ENCODE assay signal across 12 mouse cellular contexts in the genomic region with DNA sequence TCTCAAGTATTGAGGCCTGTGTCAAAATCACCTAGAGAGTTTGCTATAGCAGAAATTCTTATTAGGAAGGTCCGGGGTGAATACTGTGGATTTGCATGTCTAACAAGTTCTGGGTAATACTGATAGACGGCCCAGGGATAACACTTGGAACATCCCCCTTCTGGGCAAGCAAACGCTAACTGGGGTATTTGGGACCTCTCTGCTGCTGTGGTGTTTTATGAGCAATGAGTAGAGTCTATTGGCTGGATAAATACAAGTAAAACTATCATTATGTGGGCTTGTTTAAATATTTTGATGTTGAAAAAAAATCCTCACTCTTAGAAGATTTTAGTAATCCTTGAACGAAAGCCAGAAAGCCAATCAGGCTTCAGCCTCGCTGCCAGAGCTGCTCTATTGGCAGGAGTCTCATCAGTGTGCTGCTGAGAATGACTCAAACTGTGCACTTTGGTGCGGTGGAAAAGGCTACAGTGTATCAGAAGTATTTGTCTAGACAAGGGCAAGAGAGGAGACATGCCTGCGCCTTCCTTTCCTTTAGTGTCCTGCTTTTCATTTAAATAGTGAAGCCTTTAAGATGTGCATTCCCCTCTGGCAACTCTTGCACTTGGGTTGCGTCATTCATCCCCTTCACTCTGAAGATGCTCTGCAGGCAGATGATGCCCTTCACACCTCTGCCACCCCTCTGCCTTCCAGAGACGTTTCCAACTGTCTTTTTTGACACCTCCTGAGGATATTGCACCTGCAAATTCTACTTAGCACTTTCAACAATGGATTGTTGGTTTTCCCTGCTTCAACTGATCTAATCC.
DNase-seq lines count a peak whose midpoint lies in the region; ATAC-seq and TF ChIP-seq lines count a peak whose summit lies in the region.
"Had no signal": no experiment of that assay in that cellular context is flagged by ENCODE, and none has a peak within 500 bp of the region (broad histone marks: within the 10 kb centered on the region; RNA-seq: fewer than 3 reads in every experiment).

No protein-coding gene starts in this region.

- no peaks in the 10 kb centered on the region for H3K4me1 ChIP-seq in forebrain, embryonic 14.5 days (ENCODE audit: control insufficient read depth, insufficient read depth, low read length)
- H3K4me1 ChIP-seq in forebrain, embryonic 10.5 days, result no peaks in the 10 kb centered on the region
- no peaks in the 10 kb centered on the region for H3K4me1 ChIP-seq in lung, embryonic 16.5 days (replicated peaks; ENCODE audit: control insufficient read depth, insufficient read depth, low read length)
- H3K4me1 ChIP-seq in stomach, embryonic 16.5 days (ENCODE audit: control insufficient read depth, insufficient read depth, low read length), result no peaks in the 10 kb centered on the region; the same call in 1 of the 2 replicates
- H3K4me1 ChIP-seq: liver, embryonic 12.5 days had no signal

- H3K27ac ChIP-seq in forebrain, embryonic 14.5 days (ENCODE audit: low read depth, low read length), result no peak overlapping the region
- no peak overlapping the region for H3K27ac ChIP-seq in forebrain, embryonic 10.5 days
- H3K27ac ChIP-seq in lung, embryonic 16.5 days (ENCODE audit: low read length), result no peak overlapping the region
- H3K27ac ChIP-seq in stomach, embryonic 16.5 days (ENCODE audit: low read length), result no peak overlapping the region
- H3K27ac ChIP-seq: liver, embryonic 12.5 days had no signal

- no peak for ATAC-seq in forebrain, embryonic 14.5 days
- peak; percentile 45; the same call in 1 of the 2 replicates for ATAC-seq in lung, embryonic 16.5 days (ENCODE audit: low read depth)
- peak; percentile 50; the same call in 1 of the 2 replicates for ATAC-seq in stomach, embryonic 16.5 days (ENCODE audit: insufficient read depth, low FRiP score)
- ATAC-seq: hindbrain, embryonic 16.5 days; liver, embryonic 12.5 days had no signal

- 58% methylated on average over 9 of the region's 9 CpGs for WGBS in forebrain, embryonic 14.5 days
- WGBS in forebrain, embryonic 10.5 days, result 80% methylated on average over 9 of the region's 9 CpGs
- WGBS in lung, embryonic 16.5 days, result 36% methylated on average over 9 of the region's 9 CpGs
- whole genome bisulfite sequencing in stomach, embryonic 16.5 days, result 33% methylated on average over 9 of the region's 9 CpGs

- H3K9me3 ChIP-seq in forebrain, embryonic 14.5 days (replicated peaks; ENCODE audit: control insufficient read depth, low read length), result no peaks in the 10 kb centered on the region
- H3K9me3 ChIP-seq in forebrain, embryonic 10.5 days, result no peaks in the 10 kb centered on the region
- no peaks in the 10 kb centered on the region for H3K9me3 ChIP-seq in lung, embryonic 16.5 days (ENCODE audit: control insufficient read depth, low read length)
- H3K9me3 ChIP-seq in stomach, embryonic 16.5 days (replicated peaks; ENCODE audit: control insufficient read depth, low read length), result no peaks in the 10 kb centered on the region
- H3K9me3 ChIP-seq: liver, embryonic 12.5 days had no signal

- H3K36me3 ChIP-seq in forebrain, embryonic 14.5 days (ENCODE audit: control insufficient read depth, insufficient read depth, low read length), result no peaks in the 10 kb centered on the region
- no peaks in the 10 kb centered on the region for H3K36me3 ChIP-seq in forebrain, embryonic 10.5 days (replicated peaks)
- H3K36me3 ChIP-seq in lung, embryonic 16.5 days (ENCODE audit: control insufficient read depth, insufficient read depth, low read length), result no peaks in the 10 kb centered on the region
- no peaks in the 10 kb centered on the region for H3K36me3 ChIP-seq in stomach, embryonic 16.5 days (ENCODE audit: control insufficient read depth, insufficient read depth, low read length)
- H3K36me3 ChIP-seq: liver, embryonic 12.5 days had no signal

- no peak for TF ChIP-seq POLR2A in brain, embryonic 14.5 days (IDR thresholded peaks at IDR 0.05; ENCODE audit: borderline replicate concordance, extremely low read depth, insufficient read depth, insufficient read length, poor library complexity, severe bottlenecking)

- no peak overlapping the region for H3K4me2 ChIP-seq in forebrain, embryonic 14.5 days (ENCODE audit: low read length)
- H3K4me2 ChIP-seq in lung, embryonic 16.5 days (ENCODE audit: low read depth, low read length), result no peak overlapping the region
- no peak overlapping the region for H3K4me2 ChIP-seq in stomach, embryonic 16.5 days (ENCODE audit: low read depth, low read length)
- H3K4me2 ChIP-seq: liver, embryonic 12.5 days had no signal

- no peaks in the 10 kb centered on the region for H3K27me3 ChIP-seq in forebrain, embryonic 14.5 days (replicated peaks; ENCODE audit: control insufficient read depth, insufficient read depth, low read length)
- no peaks in the 10 kb centered on the region for H3K27me3 ChIP-seq in forebrain, embryonic 10.5 days (ENCODE audit: poor library complexity, severe bottlenecking)
- no peaks in the 10 kb centered on the region; the same call in 1 of the 2 replicates for H3K27me3 ChIP-seq in lung, embryonic 16.5 days (ENCODE audit: control insufficient read depth, insufficient read depth, low read depth, low read length)
- no peaks in the 10 kb centered on the region; the same call in 1 of the 2 replicates for H3K27me3 ChIP-seq in stomach, embryonic 16.5 days (ENCODE audit: control insufficient read depth, insufficient read depth, low read length)
- H3K27me3 ChIP-seq: CH12.LX; liver, embryonic 12.5 days had no signal

- no peak overlapping the region for H3K4me3 ChIP-seq in forebrain, embryonic 14.5 days (ENCODE audit: low read depth, low read length)
- H3K4me3 ChIP-seq in forebrain, embryonic 10.5 days, result no peak overlapping the region
- no peak overlapping the region for H3K4me3 ChIP-seq in lung, embryonic 16.5 days (ENCODE audit: low read length)
- H3K4me3 ChIP-seq in stomach, embryonic 16.5 days (replicated peaks; ENCODE audit: low read length), result no peak overlapping the region
- H3K4me3 ChIP-seq: liver, embryonic 12.5 days had no signal

- no peak for TF ChIP-seq CTCF in brain, embryonic 14.5 days (IDR thresholded peaks at IDR 0.05; ENCODE audit: borderline replicate concordance, extremely low read depth, insufficient read depth, insufficient read length)

- H3K9ac ChIP-seq in forebrain, embryonic 14.5 days (ENCODE audit: low read length), result no peak overlapping the region
- H3K9ac ChIP-seq in lung, embryonic 16.5 days (ENCODE audit: low read length), result no peak overlapping the region
- H3K9ac ChIP-seq in stomach, embryonic 16.5 days (ENCODE audit: low read length), result no peak overlapping the region
- H3K9ac ChIP-seq: liver, embryonic 12.5 days had no signal

- peak; percentile 69 for DNase-seq in forebrain, embryonic 14.5 days (ENCODE audit: low spot score)
- DNase-seq in forebrain, embryonic 10.5 days (ENCODE audit: extremely low spot score, low spot score), result no peak
- no peak for DNase-seq in lung, adult 18-20 months
- peak; percentile 59 for DNase-seq in brain, embryonic 14.5 days (ENCODE audit: low read depth)
- DNase-seq in retina, embryonic 14.5 days (ENCODE audit: low spot score), result no peak
- DNase-seq: kidney, adult 8-10 months; right cerebral cortex, postnatal 25 days had no signal

Comparison
In these comparisons a context has a peak if more than half of its experiments do, and no peak if none do; other contexts are left out.
1. DNase-seq: peak in forebrain, embryonic 14.5 days (single experiment) and brain, embryonic 14.5 days (single experiment); none in forebrain, embryonic 10.5 days (single experiment), lung, adult 18-20 months (0 of 2) and retina, embryonic 14.5 days (single experiment).